Mouse (Mus musculus): Measurements from ENCODE around the gene Il12rb2.

- TF ChIP-seq CTCF (conservative IDR thresholded peaks at IDR 0.05; ENCODE audit: insufficient read depth, insufficient read length, low read depth, low read length) (no peak), POLR2A (IDR thresholded peaks at IDR 0.05; ENCODE audit: low read depth, low read length) (no peak)
These were observed 39.3 kb upstream of the Il12rb2 start for GRCm38 (mm10) chr6:67415276-67415675.
